Mouse (Mus musculus) forebrain, postnatal 0 days (tissue): Measurements from ENCODE around the gene Smim17. TPM values are rescaled to one million over a fixed set of nuclear protein-coding genes. Genes with fewer than 3 reads are reported as not detected.

Experiments
- ATAC-seq: fragments of 200-750 bp; cut with Nextera tagmentation; 2 replicates; pipeline ENCODE4 v1.8.0; 2017; ENCODE audit warnings: mild to moderate bottlenecking, moderate library complexity
- DNase-seq: peaks from one replicate; pipeline ENCODE4 v3.0.0-alpha.2; 2015
- H3K27ac ChIP-seq: fragments of 300-500 bp; sonication (generic); 2 replicates; pipeline ENCODE4 v1.5.1; 2014; ENCODE audit warnings: low read depth, mild to moderate bottlenecking, antibody characterized with exemption, low read length, moderate library complexity, mixed read lengths
- H3K27me3 ChIP-seq: fragments of 300-500 bp; sonication (generic); 2 replicates; pipeline ENCODE4 v1.6.1; 2014; ENCODE audit warnings: mild to moderate bottlenecking, low read length, mixed read lengths; ENCODE audit not compliant: insufficient read depth
- H3K36me3 ChIP-seq: fragments of 300-500 bp; sonication (generic); 2 replicates; pipeline ENCODE4 v1.6.1; 2014; ENCODE audit warnings: mild to moderate bottlenecking, moderate library complexity; ENCODE audit not compliant: insufficient read depth
- H3K4me1 ChIP-seq: fragments of 300-500 bp; sonication (generic); 2 replicates; pipeline ENCODE4 v1.6.1; 2014; ENCODE audit warnings: antibody characterized with exemption; ENCODE audit not compliant: insufficient read depth
- H3K4me2 ChIP-seq: fragments of 300-500 bp; sonication (generic); 2 replicates; pipeline ENCODE4 v1.6.1; 2014; ENCODE audit warnings: low read depth, mild to moderate bottlenecking, moderate library complexity
- H3K4me3 ChIP-seq: fragments of 300-500 bp; sonication (generic); 2 replicates; pipeline ENCODE4 v1.5.1; 2014; ENCODE audit warnings: low read depth, low read length, mixed read lengths
- H3K9ac ChIP-seq: fragments of 300-500 bp; sonication (generic); 2 replicates; pipeline ENCODE4 v1.6.1; 2014; ENCODE audit warnings: mild to moderate bottlenecking
- H3K9me3 ChIP-seq: fragments of 300-500 bp; sonication (generic); 2 replicates; pipeline ENCODE4 v1.6.1; 2016; ENCODE audit warnings: low read length
- CTCF ChIP-seq: sonication (generic); IDR thresholded peaks from 2 replicates; pipeline ENCODE4 v1.5.1; 2016; ENCODE audit warnings: antibody characterized with exemption, control low read depth, low read depth
- WGBS: fragments of 180-500 bp; shearing (Covaris S2); extraction: QIAGEN DNeasy Blood & Tissue Kit; methylation state at CpG from one replicate; pipeline ENCODE4 v1.1.7; 2014; 5-methylcytosine and 5-hydroxymethylcytosine counted together
- polyA plus RNA-seq: library from polyadenylated mRNA; unstranded; fragments of >200 nt; fragmentation: Nextera tagmentation; extraction: Ambion mirVana; gene quantifications from 2 replicates; pipeline ENCODE4 v1.2.1, GENCODE M21; 2015
- total RNA-seq: library from RNA; depleted of rRNA; stranded (reverse); fragments of >200 nt; gene quantifications from 2 replicates; pipeline ENCODE4 v1.2.3, GENCODE M21; 2014

Smim17 gene
- total and polyA plus RNA-seq, 2 experiments from 2014 or later, result 3.9 to 15.4 TPM

- 88% methylated on average over 2 of the region's 2 CpGs for WGBS
- ATAC-seq, result no peak
- H3K4me3 ChIP-seq, result no peak overlapping the region
Observed at GRCm38 (mm10) chr7:6381431-6381830, 17.1 kb upstream of the Smim17 start.

DNA sequence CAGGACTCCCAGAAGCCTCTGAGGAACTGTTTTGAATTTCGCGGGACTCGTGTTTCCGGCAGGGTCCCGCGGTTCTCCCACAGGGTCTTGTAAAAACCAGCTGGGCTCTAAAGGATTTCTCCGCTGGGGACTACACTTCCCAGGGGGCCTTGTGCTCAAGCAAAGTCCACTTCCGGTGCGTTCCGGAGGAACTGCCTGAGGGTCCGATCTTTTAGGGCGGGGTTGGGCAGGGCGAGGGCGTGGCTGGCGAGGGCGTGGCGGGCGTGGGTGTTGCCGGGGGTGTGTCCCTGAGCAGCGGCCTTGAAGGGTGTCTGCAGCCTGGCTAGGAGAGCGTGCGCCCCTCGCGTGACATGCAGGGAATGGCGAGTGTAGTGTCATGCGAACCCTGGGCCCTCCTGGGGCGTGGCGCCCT lies 15.5 kb upstream of the Smim17 start, which contains the start of gene Zfp28:
Zfp28 (plus strand) TSS at position 252 of the 412 bp plus-strand sequence.
- under 1% methylated on average over 28 of the region's 28 CpGs for WGBS
- TF ChIP-seq CTCF, result peak; percentile 57
- peak within 1 kb of the TSS; percentile 88 for H3K4me2 ChIP-seq
- no peaks in the 10 kb centered on the region for H3K9me3 ChIP-seq
- H3K9ac ChIP-seq, result peak within 1 kb of the TSS; percentile 87
- DNase-seq (peak; percentile 94), ATAC-seq (peak; percentile 97)
- peak within 1 kb of the TSS; percentile 45; the same call in 1 of the 2 replicates for H3K27ac ChIP-seq
- peak within 1 kb of the TSS; percentile 73 for H3K4me3 ChIP-seq
- no peaks in the 10 kb centered on the region for H3K27me3 ChIP-seq
- peaks cover 14% of the 10 kb centered on the region for H3K36me3 ChIP-seq
- H3K4me1 ChIP-seq, result peaks cover 13% of the 10 kb centered on the region

More at GRCm38 (mm10) chr7:6381431-6381830, 17.1 kb upstream of the Smim17 start:
- Histone ChIP-seq H3K27me3 (no peaks in the 10 kb centered on the region), H3K9me3 (no peaks in the 10 kb centered on the region), H3K4me2 (no peak overlapping the region), H3K4me1 (peaks cover 13% of the 10 kb centered on the region), H3K27ac (no peak overlapping the region), H3K9ac (no peak overlapping the region), H3K36me3 (peaks cover 14% of the 10 kb centered on the region)
- no peak for DNase-seq
- no peak for TF ChIP-seq CTCF

DNA sequence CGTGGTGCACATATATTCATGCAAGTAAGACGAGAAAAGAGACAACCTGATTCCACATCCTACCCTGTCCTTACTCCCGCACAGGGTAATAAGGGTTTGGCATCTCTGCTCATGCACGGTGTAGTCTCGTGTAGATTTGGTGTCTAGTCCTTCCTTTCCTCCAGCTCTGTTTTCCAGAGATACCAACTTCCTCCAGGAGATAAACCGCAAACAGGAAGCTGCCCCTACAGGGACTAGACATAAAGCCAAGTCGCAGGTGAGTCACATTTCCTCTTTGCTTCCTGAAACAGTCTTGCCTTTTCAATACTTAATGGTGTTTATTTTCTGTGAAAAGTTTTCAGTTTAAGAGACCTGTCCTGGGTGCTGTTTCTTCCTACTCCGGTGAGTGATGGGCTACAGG lies 14.5 kb upstream of the Smim17 start:
- TF ChIP-seq CTCF, result no peak
- Histone ChIP-seq H3K27me3 (no peaks in the 10 kb centered on the region), H3K4me3 (peak overlapping the region; percentile 73), H3K36me3 (peaks cover 13% of the 10 kb centered on the region), H3K4me2 (peak overlapping the region; percentile 88), H3K9ac (peak overlapping the region; percentile 87; the same call in 1 of the 2 replicates), H3K4me1 (peaks cover 13% of the 10 kb centered on the region), H3K27ac (no peak overlapping the region), H3K9me3 (no peaks in the 10 kb centered on the region)
- no peak for DNase-seq
- no peak for ATAC-seq
- 77% methylated on average over 8 of the region's 8 CpGs for WGBS

GRCm38 (mm10) chr7:6386995-6387394 lies 11.5 kb upstream of the Smim17 start:
- ATAC-seq (no peak), DNase-seq (peak; percentile 14)
- H3K27ac ChIP-seq, result no peak overlapping the region

GRCm38 (mm10) chr7:6388971-6389370 lies 9.5 kb upstream of the Smim17 start:
- 85% methylated on average over 5 of the region's 5 CpGs for WGBS
- H3K9me3 ChIP-seq, result no peaks in the 10 kb centered on the region
- H3K9ac ChIP-seq, result no peak overlapping the region
- H3K4me1 ChIP-seq, result peaks cover 7% of the 10 kb centered on the region
- no peak for DNase-seq
- H3K4me2 ChIP-seq, result no peak overlapping the region
- ATAC-seq, result no peak
- peaks cover 49% of the 10 kb centered on the region for H3K36me3 ChIP-seq
- TF ChIP-seq CTCF, result no peak
- H3K27me3 ChIP-seq, result no peaks in the 10 kb centered on the region
- no peak overlapping the region for H3K27ac ChIP-seq
- no peak overlapping the region for H3K4me3 ChIP-seq

More at GRCm38 (mm10) chr7:6386995-6387394, 11.5 kb upstream of the Smim17 start:
- Histone ChIP-seq H3K9me3 (no peaks in the 10 kb centered on the region), H3K4me2 (no peak overlapping the region), H3K27me3 (no peaks in the 10 kb centered on the region), H3K4me3 (no peak overlapping the region), H3K9ac (no peak overlapping the region), H3K36me3 (peaks cover 36% of the 10 kb centered on the region), H3K4me1 (peaks cover 13% of the 10 kb centered on the region)
- WGBS, result 84% methylated on average over 8 of the region's 8 CpGs
- TF ChIP-seq CTCF, result no peak

DNA sequence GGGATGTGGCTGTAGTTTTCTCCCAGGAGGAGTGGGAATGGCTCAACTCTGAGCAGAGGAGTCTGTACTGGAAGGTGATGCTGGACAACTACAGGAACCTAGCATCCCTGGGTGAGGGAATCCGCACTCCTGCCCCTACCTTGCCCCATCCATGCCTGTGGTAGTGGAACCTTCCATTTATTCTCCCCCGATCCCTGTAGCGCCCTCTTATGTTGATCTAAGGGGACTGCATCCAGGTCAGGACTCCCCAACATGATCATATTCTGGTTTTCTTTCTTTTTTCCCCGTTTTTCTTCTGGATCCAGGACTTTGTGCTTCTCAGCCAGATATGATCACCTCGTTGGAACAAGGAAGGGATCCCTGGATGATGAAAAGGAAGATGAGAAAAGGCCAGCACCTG lies 9.1 kb upstream of the Smim17 start:
- Histone ChIP-seq H3K4me2 (no peak overlapping the region), H3K36me3 (peaks cover 52% of the 10 kb centered on the region), H3K9me3 (no peaks in the 10 kb centered on the region), H3K4me1 (peaks cover 2% of the 10 kb centered on the region; the same call in 1 of the 2 replicates), H3K27me3 (no peaks in the 10 kb centered on the region), H3K4me3 (no peak overlapping the region), H3K9ac (no peak overlapping the region), H3K27ac (no peak overlapping the region)
- DNase-seq, result no peak
- WGBS, result 76% methylated on average over 5 of the region's 5 CpGs
- ATAC-seq, result no peak
- 0 out of 2 replicates have a peak, but pooled peaks have one; percentile 3 for TF ChIP-seq CTCF

DNA sequence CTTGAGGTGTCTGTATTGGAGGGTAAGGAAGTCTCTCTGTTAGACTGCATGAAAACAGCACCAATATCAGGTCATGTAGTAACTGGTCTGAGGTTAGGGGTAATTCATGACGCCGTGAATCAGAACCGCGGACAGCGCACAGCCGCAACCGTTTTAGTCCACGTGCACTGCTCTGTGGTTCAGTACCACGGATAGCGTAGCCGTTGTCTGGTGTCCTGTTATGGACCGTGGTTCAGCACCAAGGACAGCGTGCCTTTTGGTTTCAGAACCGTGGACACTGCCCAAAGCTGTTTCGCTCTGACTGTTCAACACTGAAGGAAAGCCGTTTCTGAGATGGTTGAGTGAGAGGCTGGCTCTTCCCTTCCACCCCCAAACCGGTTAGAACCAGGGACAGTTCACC lies 11.5 kb downstream of the Smim17 start, which contains the start of gene Gm20715:
Gm20715 (plus strand) TSS at position 235 of the 400 bp plus-strand sequence.
- Histone ChIP-seq H3K4me2 (no peak within 1 kb of the TSS), H3K36me3 (no peaks in the 10 kb centered on the region), H3K9me3 (no peaks in the 10 kb centered on the region), H3K27me3 (no peaks in the 10 kb centered on the region), H3K27ac (no peak within 1 kb of the TSS), H3K9ac (no peak within 1 kb of the TSS), H3K4me1 (no peaks in the 10 kb centered on the region), H3K4me3 (no peak within 1 kb of the TSS)
- WGBS, result 3% methylated on average over 17 of the region's 17 CpGs
- TF ChIP-seq CTCF, result no peak
- ATAC-seq, result peak; percentile 45
- DNase-seq, result peak; percentile 69
